Mouse (Mus musculus): ENCODE measurements around the gene Sgpp2. TPM values are rescaled to one million over a fixed set of nuclear protein-coding genes. Genes with fewer than 3 reads are reported as not detected.

Gene Sgpp2
- total RNA-seq (2021): under 1 TPM in 1 of 2 experiments, not detected in 1; 0.08 TPM

GRCm38 (mm10) chr1:78310021-78310752, at the start of gene Sgpp2:
Gene Sgpp2 (plus strand): TSS chr1:78310345.
- intact Hi-C loops (cut with DNase I): no loop called here
- DNase-seq: no peak

GRCm38 (mm10) chr1:78267519-78267918, 42.6 kb upstream of the Sgpp2 start:
- intact Hi-C loops (cut with DNase I): no loop called here

GRCm38 (mm10) chr1:78272915-78273314, 37.2 kb upstream of the Sgpp2 start:
- no peak for DNase-seq
- intact Hi-C loops (cut with DNase I): no loop called here

More at GRCm38 (mm10) chr1:78267519-78267918, 42.6 kb upstream of the Sgpp2 start:
- no peak for DNase-seq

- intact Hi-C loops (cut with DNase I): no loop called here
- DNase-seq: no peak
Observed at GRCm38 (mm10) chr1:78279128-78279527, 31.0 kb upstream of the Sgpp2 start.

- DNase-seq: no peak
- intact Hi-C loops (cut with DNase I): no loop called here
Observed at GRCm38 (mm10) chr1:78292397-78292796, 17.7 kb upstream of the Sgpp2 start.

GRCm38 (mm10) chr1:78299670-78300225, 10.4 kb upstream of the Sgpp2 start:
- intact Hi-C loops (cut with DNase I): no loop called here

GRCm38 (mm10) chr1:78308688-78309087, 1.5 kb upstream of the Sgpp2 start:
- intact Hi-C loops (cut with DNase I): no loop called here
- DNase-seq: no peak

More at GRCm38 (mm10) chr1:78299670-78300225, 10.4 kb upstream of the Sgpp2 start:
- DNase-seq: no peak

- DNase-seq: no peak
- intact Hi-C loops (cut with DNase I): no loop called here
Observed at GRCm38 (mm10) chr1:78309280-78309679, 865 bp upstream of the Sgpp2 start.

GRCm38 (mm10) chr1:78310861-78311341, 756 bp downstream of the Sgpp2 start:
- no peak for DNase-seq
- intact Hi-C loops (cut with DNase I): no loop called here

GRCm38 (mm10) chr1:78311482-78311881, 1.3 kb downstream of the Sgpp2 start:
- DNase-seq: no peak
- intact Hi-C loops (cut with DNase I): no loop called here

- intact Hi-C loops (cut with DNase I): no loop called here
Observed at GRCm38 (mm10) chr1:78312917-78313316, 2.8 kb downstream of the Sgpp2 start.

GRCm38 (mm10) chr1:78313961-78314360, 3.8 kb downstream of the Sgpp2 start:
- no peak for DNase-seq
- intact Hi-C loops (cut with DNase I): no loop called here

More at GRCm38 (mm10) chr1:78312917-78313316, 2.8 kb downstream of the Sgpp2 start:
- DNase-seq: no peak

- intact Hi-C loops (cut with DNase I): no loop called here
- no peak for DNase-seq
Observed at GRCm38 (mm10) chr1:78318089-78318760, 8.1 kb downstream of the Sgpp2 start.

GRCm38 (mm10) chr1:78320291-78320690, 10.1 kb downstream of the Sgpp2 start:
- intact Hi-C loops (cut with DNase I): no loop called here
- DNase-seq: no peak

GRCm38 (mm10) chr1:78322098-78322778, 12.1 kb downstream of the Sgpp2 start:
- DNase-seq: no peak
- intact Hi-C loops (cut with DNase I): no loop called here

- intact Hi-C loops (cut with DNase I): no loop called here
- DNase-seq: no peak
Observed at GRCm38 (mm10) chr1:78322844-78323243, 12.7 kb downstream of the Sgpp2 start.

- no peak for DNase-seq
- intact Hi-C loops (cut with DNase I): no loop called here
Observed at GRCm38 (mm10) chr1:78324044-78324443, 13.9 kb downstream of the Sgpp2 start.

GRCm38 (mm10) chr1:78325851-78326250, 15.7 kb downstream of the Sgpp2 start:
- DNase-seq: no peak
- intact Hi-C loops (cut with DNase I): no loop called here

- DNase-seq: no peak
- intact Hi-C loops (cut with DNase I): no loop called here
Observed at GRCm38 (mm10) chr1:78328646-78329045, 18.5 kb downstream of the Sgpp2 start.

GRCm38 (mm10) chr1:78329861-78330260, 19.7 kb downstream of the Sgpp2 start:
- intact Hi-C loops (cut with DNase I): no loop called here
- DNase-seq: no peak

- intact Hi-C loops (cut with DNase I): no loop called here
- DNase-seq: no peak
Observed at GRCm38 (mm10) chr1:78330620-78331158, 20.5 kb downstream of the Sgpp2 start.

All from heart, postnatal 36 days (tissue).